Mouse (Mus musculus): ENCODE results near the gene Plekha8. TPM values are rescaled to one million over a fixed set of nuclear protein-coding genes. Genes with fewer than 3 reads are reported as not detected.

Gene Plekha8
- polyA plus RNA-seq, 1 experiment from 2014 or later, result 21.8 TPM

DNA sequence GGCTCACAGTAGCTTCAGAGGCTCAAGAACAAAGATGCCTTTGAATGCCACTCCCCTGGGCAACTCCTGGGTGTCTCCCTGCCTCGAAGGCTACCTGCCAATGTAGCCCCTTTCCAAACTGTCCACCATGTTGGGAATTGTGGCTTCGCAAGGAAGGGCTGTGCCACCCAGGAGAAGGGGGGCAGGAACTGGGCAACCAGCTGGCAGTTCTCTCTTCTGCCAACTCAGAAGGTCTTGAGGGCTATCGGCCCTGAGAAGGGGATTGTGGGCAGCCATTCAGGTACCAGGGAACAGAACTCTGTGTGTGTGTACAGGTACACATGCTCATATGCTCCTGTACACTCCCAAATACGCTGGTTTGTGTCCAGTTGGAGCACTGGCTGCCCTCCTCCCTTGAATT lies 89.2 kb downstream of the Plekha8 start:
- H3K36me3 ChIP-seq, result no peaks in the 10 kb centered on the region
- H3K27me3 ChIP-seq (ENCODE audit: low read depth, poor library complexity, severe bottlenecking), result peaks cover 46% of the 10 kb centered on the region
- no peak overlapping the region for H3K27ac ChIP-seq
- peaks cover 17% of the 10 kb centered on the region; the same call in 1 of the 2 replicates for H3K4me1 ChIP-seq
- H3K9me3 ChIP-seq (replicated peaks), result no peaks in the 10 kb centered on the region
- no peak overlapping the region for H3K4me3 ChIP-seq
- 91% methylated on average over 4 of the region's 4 CpGs for WGBS
- no peak for DNase-seq (ENCODE audit: low spot score)

DNA sequence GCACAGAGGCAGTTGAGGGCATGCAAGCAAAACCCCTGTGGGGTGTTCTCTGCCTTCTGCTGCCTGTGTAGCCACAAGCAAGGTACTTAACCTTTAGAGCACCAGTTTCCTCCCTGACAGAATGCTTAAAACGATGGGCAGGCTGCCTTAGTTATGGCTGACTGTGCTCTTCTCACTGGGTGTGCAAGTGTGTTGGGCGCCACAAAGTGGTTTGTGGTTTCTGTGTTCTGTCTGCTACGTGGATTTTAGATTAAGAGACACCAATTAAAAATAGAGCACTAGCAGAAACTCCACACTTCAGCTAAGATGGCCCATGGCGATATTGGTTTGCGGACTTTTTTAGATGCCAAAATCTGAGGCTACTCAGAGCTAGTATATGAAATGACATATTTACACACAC lies 90.2 kb downstream of the Plekha8 start:
- no peak for DNase-seq (ENCODE audit: low spot score)
- WGBS, result 86% methylated on average over 5 of the region's 5 CpGs
- Histone ChIP-seq H3K4me1 (peaks cover 17% of the 10 kb centered on the region; the same call in 1 of the 2 replicates), H3K9me3 (replicated peaks) (no peaks in the 10 kb centered on the region), H3K4me3 (no peak overlapping the region), H3K36me3 (no peaks in the 10 kb centered on the region), H3K27me3 (ENCODE audit: low read depth, poor library complexity, severe bottlenecking) (peaks cover 41% of the 10 kb centered on the region), H3K27ac (no peak overlapping the region)

DNA sequence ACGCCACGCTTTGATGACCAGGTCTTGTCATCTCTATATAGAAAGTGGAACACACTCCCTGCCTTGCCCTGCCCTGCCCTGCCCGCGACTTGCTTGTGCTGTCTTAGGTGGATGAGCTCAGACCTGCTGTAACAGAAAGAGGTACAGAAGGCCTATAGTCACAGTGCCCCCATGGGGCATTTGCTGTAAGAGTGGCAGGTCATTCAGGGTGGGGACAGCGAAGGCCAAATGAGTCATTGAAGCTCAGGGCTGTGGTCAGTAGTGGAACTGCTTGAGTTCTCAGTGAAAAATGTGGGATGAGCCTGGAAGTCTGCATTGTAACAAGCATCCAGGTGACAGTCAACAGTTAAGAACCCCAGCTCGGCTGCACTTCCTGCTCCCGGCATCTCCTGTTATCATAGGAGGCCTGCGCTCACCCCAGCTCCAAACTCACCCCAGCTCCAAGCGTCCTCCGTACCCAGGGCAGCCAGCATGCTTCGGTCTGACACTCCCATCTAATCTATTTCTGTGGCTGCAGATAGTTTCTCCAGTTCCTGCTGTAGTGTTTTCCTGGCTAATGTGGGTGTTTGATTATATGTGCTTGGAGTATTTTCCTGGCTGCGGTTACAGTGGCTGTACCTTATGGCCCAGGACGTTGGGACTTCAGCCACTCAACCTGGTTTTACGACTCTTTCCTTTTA lies 90.9 kb downstream of the Plekha8 start:
- Histone ChIP-seq H3K9me3 (replicated peaks) (no peaks in the 10 kb centered on the region), H3K4me1 (peaks cover 14% of the 10 kb centered on the region; the same call in 1 of the 2 replicates), H3K27ac (no peak overlapping the region), H3K4me3 (no peak overlapping the region), H3K36me3 (no peaks in the 10 kb centered on the region), H3K27me3 (ENCODE audit: low read depth, poor library complexity, severe bottlenecking) (peaks cover 41% of the 10 kb centered on the region)
- WGBS, result 77% methylated on average over 14 of the region's 14 CpGs
- no peak for DNase-seq (ENCODE audit: low spot score)

DNA sequence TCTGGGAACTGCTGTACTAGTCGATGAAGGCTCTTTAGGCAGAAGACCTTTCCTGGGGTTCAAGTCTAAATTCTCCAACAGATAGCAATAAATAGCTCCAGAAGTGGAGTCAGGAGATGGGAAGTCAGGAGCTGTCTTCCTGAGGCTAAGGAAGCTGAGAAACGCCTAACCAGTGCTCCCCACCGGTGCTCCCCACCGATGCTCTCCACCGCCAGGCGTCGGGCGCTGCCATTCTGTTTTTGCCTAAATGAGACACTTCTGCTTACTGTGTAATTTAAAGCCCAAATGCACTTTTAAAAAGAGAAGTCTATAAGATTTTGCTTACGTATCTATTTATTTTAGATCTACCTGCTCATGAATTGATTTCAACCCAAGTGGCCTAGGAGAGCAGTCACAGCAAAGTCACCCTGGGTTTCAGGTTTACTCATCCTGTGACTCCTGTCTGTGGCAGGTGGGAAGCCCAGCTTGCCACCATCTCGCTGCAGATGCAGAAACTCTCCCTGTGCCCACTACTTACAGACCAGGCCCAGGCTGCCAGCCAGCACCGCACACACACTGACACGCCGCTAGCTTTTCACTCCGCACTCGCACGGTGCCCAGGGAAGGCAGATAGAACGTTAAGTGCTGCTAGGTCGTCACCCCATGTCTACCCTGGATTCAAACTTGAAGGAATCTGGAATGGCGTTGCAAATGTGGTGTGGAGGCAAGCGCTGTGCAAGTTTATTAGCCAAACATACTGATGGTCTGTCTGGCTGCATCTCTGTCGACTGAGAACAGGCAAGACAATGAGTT lies 92.2 kb downstream of the Plekha8 start:
- Histone ChIP-seq H3K4me3 (no peak overlapping the region), H3K36me3 (no peaks in the 10 kb centered on the region), H3K27ac (no peak overlapping the region), H3K4me1 (peaks cover 5% of the 10 kb centered on the region; the same call in 1 of the 2 replicates), H3K9me3 (replicated peaks) (no peaks in the 10 kb centered on the region), H3K27me3 (ENCODE audit: low read depth, poor library complexity, severe bottlenecking) (peaks cover 37% of the 10 kb centered on the region)
- WGBS, result 90% methylated on average over 21 of the region's 21 CpGs
- no peak for DNase-seq (ENCODE audit: low spot score)

DNA sequence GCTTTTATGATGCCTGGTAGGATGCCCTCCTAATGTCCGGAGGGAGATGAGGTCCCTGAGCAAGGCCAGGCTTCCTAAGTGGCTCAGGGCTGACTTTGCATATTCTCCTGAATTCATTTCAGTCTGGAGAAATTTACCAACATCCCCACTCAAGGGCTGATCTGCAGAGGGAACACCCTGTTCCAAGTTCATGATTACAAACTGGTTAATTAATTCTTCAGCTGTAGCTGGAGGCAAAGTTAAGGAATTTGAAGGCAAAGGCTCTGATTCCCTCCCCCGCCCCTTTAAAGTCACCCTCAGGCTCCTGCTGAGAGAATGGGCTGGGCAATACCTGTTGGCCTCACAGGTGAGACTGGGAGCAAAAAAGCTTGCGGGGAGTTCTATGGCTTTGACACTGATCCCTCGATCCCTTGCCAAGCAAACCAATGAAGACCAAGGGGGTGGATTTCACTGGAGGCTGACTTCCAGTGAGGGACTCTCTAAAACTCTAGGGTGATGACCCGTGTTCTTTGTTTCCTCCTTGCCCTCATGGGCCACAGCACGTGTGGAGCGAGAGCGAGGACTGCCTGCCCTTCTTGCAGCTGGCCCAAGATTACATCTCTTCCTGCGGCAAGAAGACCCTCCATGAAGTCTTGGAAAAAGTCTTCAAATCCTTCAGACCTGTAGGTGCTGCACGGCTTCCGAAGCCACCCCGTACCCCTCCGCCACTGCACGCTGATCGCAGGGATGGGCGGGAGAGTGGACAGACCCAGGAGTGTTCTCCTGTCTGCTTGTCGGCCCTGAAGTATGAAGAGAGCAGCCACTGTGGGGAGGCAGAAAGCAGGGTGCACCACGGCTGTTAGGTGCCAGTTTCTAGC lies 93.8 kb downstream of the Plekha8 start:
- no peaks in the 10 kb centered on the region for H3K4me1 ChIP-seq
- WGBS, result 76% methylated on average over 18 of the region's 18 CpGs
- H3K9me3 ChIP-seq (replicated peaks), result no peaks in the 10 kb centered on the region
- H3K27me3 ChIP-seq (ENCODE audit: low read depth, poor library complexity, severe bottlenecking), result peaks cover 22% of the 10 kb centered on the region
- no peak overlapping the region for H3K4me3 ChIP-seq
- H3K36me3 ChIP-seq, result no peaks in the 10 kb centered on the region
- DNase-seq (ENCODE audit: low spot score), result no peak
- H3K27ac ChIP-seq, result no peak overlapping the region

DNA sequence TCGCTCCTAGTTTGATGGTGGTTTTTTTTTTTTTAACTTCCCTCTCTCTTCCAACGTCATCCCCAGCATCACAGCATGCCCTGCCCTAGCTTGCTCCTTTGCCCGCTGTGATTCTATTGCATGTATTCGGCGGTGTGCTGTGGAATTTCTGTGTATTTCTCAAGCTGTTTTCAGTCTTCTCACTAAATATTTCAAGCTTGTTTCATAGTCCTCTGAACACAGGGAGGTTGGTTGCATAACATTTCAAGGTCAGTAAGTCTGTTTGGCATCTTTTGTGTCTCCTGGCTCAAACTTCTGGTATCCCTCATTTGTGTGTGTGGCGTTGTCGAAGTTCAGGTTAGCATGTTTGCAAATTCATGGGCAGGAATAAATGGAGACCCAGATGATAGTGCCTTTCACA lies 94.8 kb downstream of the Plekha8 start:
- WGBS, result 88% methylated on average over 7 of the region's 7 CpGs
- Histone ChIP-seq H3K27me3 (ENCODE audit: low read depth, poor library complexity, severe bottlenecking) (peaks cover 13% of the 10 kb centered on the region; the same call in 1 of the 2 replicates), H3K36me3 (no peaks in the 10 kb centered on the region), H3K4me1 (no peaks in the 10 kb centered on the region), H3K4me3 (no peak overlapping the region), H3K9me3 (replicated peaks) (no peaks in the 10 kb centered on the region), H3K27ac (no peak overlapping the region)
- DNase-seq (ENCODE audit: low spot score), result no peak

DNA sequence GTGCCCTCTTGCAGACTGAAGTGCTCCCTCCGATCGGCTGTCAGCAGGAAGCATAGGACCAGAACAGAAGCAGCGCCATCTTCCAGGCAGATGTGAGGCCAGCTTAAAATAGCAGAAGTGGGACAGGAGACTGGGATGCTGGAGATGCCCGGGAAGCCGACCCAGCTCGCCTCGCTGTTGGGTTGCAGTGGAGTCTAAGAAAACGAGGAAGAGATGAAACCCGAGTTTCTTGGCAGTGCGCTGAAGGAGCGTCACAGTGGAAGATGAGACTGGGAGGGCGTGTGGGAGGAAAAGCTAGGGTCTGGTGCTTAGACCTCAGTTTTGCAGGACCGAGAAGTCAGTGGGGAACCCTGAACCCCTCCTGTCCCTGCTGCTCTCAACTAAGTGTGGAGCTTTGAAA lies 95.9 kb downstream of the Plekha8 start:
- no peak overlapping the region for H3K27ac ChIP-seq
- no peak for DNase-seq (ENCODE audit: low spot score)
- H3K9me3 ChIP-seq (replicated peaks), result no peaks in the 10 kb centered on the region
- 87% methylated on average over 13 of the region's 13 CpGs for WGBS
- H3K27me3 ChIP-seq (ENCODE audit: low read depth, poor library complexity, severe bottlenecking), result peaks cover 13% of the 10 kb centered on the region; the same call in 1 of the 2 replicates
- no peak overlapping the region for H3K4me3 ChIP-seq
- no peaks in the 10 kb centered on the region for H3K36me3 ChIP-seq
- no peaks in the 10 kb centered on the region for H3K4me1 ChIP-seq

DNA sequence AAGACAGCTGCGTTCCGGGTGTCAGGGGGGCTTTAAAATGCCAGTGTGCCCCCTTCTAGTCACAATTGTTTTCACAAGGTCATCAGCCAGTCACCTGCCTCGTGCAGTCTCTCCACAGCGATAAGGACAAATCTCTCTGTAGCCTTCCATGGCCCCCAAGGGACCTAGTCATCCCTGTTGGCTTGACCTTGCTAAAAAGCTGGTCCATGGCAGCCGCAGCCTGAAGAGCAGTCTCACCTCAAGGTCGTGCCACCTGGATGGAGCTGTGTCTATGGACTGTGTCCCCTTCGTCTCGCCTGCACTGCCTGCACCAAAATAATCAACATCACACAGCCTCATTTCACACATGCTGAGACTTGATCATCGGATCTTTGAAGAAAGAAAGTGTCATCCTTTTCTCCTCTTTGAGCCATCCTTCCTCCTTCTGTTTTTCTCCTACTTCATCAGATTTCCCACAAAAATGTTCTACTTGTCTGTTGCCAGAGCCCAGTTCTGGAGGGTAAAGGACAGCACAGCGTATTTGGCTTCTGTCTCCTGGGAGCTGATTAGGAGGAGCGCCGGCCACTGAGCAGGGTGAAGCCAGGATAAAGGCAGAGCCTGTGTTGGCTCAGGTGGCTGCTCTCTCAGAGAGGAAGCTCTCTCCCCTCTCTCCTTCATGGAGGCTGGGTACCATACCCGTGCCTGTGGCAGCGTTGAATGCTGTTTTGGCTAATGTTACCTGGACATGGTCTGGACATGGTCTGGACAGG lies 96.6 kb downstream of the Plekha8 start:
- WGBS, result 83% methylated on average over 14 of the region's 14 CpGs

DNA sequence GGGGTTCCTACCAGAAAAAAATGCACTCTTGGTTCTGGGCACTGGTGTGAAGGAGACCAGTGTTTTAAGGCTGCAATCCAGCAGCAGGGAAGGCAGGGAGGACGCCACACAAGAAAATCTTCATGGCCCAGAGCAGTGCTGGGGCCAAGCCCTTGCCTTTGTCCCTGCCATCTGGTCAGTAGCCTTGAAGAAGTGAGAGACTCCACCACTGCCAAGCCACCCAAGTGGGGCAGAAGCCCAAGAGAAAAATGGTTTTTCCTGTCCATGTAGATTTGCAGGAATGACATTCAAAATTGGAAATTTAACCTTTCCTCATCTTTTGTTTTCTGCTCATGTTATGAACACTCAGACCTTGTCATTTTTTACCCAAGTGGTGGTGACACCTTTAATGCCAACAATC lies 97.3 kb downstream of the Plekha8 start:
- 0 out of 2 replicates have a peak, but pooled peaks cover 3% of the 10 kb centered on the region for H3K4me1 ChIP-seq
- H3K9me3 ChIP-seq (replicated peaks), result no peaks in the 10 kb centered on the region
- WGBS, result 60% methylated on average over 1 of the region's 1 CpGs
- H3K36me3 ChIP-seq, result no peaks in the 10 kb centered on the region
- no peak overlapping the region for H3K4me3 ChIP-seq
- no peak overlapping the region for H3K27ac ChIP-seq
- H3K27me3 ChIP-seq (ENCODE audit: low read depth, poor library complexity, severe bottlenecking), result peaks cover 13% of the 10 kb centered on the region; the same call in 1 of the 2 replicates
- no peak for DNase-seq (ENCODE audit: low spot score)

More for the DNA sequence above, 96.6 kb downstream of the Plekha8 start:
- Histone ChIP-seq H3K9me3 (replicated peaks) (no peaks in the 10 kb centered on the region), H3K27ac (no peak overlapping the region), H3K27me3 (ENCODE audit: low read depth, poor library complexity, severe bottlenecking) (peaks cover 9% of the 10 kb centered on the region; the same call in 1 of the 2 replicates), H3K4me3 (no peak overlapping the region), H3K36me3 (no peaks in the 10 kb centered on the region), H3K4me1 (no peaks in the 10 kb centered on the region)
- no peak for DNase-seq (ENCODE audit: low spot score)

DNA sequence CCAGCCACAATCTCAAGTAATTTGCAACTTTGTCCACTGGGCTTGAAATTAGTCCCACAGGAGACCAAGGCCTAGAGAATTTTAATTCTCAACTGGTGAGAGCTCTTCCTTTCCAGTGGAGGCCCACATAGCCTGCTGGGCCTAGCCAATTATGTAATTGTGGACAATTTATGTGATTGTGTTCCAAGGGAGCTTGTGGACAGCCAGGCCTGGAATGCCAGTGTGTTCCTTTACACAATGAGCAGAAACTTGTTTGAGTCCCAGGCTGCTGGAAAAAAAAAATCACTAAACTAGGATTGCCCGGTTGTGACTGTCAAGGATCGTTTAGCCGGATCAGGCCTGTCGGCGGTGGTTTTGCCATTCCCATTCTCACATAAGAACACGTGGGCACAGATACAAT lies 98.4 kb downstream of the Plekha8 start:
- Histone ChIP-seq H3K4me3 (no peak overlapping the region), H3K27ac (no peak overlapping the region), H3K9me3 (replicated peaks) (no peaks in the 10 kb centered on the region), H3K27me3 (ENCODE audit: low read depth, poor library complexity, severe bottlenecking) (peaks cover 13% of the 10 kb centered on the region; the same call in 1 of the 2 replicates), H3K4me1 (0 out of 2 replicates have a peak, but pooled peaks cover 3% of the 10 kb centered on the region), H3K36me3 (no peaks in the 10 kb centered on the region)
- no peak for DNase-seq (ENCODE audit: low spot score)
- WGBS, result 94% methylated on average over 6 of the region's 6 CpGs
